In genomic region chr13:48965559-48966525, GRCm38 (mm10) we compare ENCODE assay signal across 7 mouse cellular contexts. TPM values are rescaled to one million over a fixed set of nuclear protein-coding genes. Genes with fewer than 3 reads are reported as not detected.
A peak's percentile ranks its signal among the peaks of the same experiment; 100 is the strongest.
DNase-seq lines count a peak whose midpoint lies in the region; ATAC-seq lines count a peak whose summit lies in the region.

No protein-coding gene starts in this region.

- peak; percentile 91 for DNase-seq in adipocyte (ENCODE audit: low spot score)
- peak; percentile 74 for DNase-seq in embryo, embryonic 10 days (ENCODE audit: low spot score)
- peak; percentile 55 for DNase-seq in gastrocnemius, postnatal 10 days
- peak; percentile 80 for DNase-seq in induced T-regulatory cell, adult 2 months (ENCODE audit: low read depth)
- peak; percentile 65 to 69 for DNase-seq in left cerebral cortex, postnatal 10 days (ENCODE audit: extremely low spot score in 1 of 2, low spot score in 2 of 2)
- peak; percentile 78 for DNase-seq in skeletal muscle tissue, adult 2 months (ENCODE audit: low read depth, low spot score)

- ATAC-seq in megakaryocyte progenitor cell, adult 5-6 weeks (replicated peaks; ENCODE audit: poor library complexity), result peak; percentile 59

- intact Hi-C loops in left cerebral cortex, postnatal 10 days (cut with DNase I), result no loop called here

RNA-seq across cellular contexts. Expression of gene Fam120a, which starts 2.0 kb away (rescaled TPM):
- total RNA-seq in gastrocnemius, postnatal 10 days (2021), result 100 to 1,000 TPM in 1 of 2 experiments, 10 to 100 TPM in 1; 96.4 to 101 TPM
- 10 to 100 TPM; 95.2 to 96.8 TPM for total RNA-seq in left cerebral cortex, postnatal 10 days (2021)
- total RNA-seq in megakaryocyte progenitor cell, adult 5-6 weeks (2015), result 211 and 215 TPM in 2 replicates
- total RNA-seq in megakaryocyte progenitor cell, adult 5-6 weeks (2017), result 118 and 129 TPM in 2 replicates

Comparison
In these comparisons a context has a peak if more than half of its experiments do, and no peak if none do; other contexts are left out.
1. Peak in every context shown above with its lines: DNase-seq and ATAC-seq.